Mouse (Mus musculus) thymus, adult 2 months (tissue): Measurements from ENCODE around the gene Zfp143.

Experiments
- CTCF ChIP-seq: fragments of 200-500 bp; IDR thresholded peaks from 2 replicates; pipeline ENCODE4 v1.5.1; 2012; ENCODE audit warnings: mild to moderate bottlenecking, control low read depth, low read length, moderate library complexity, borderline replicate concordance; ENCODE audit not compliant: control insufficient read depth, poor library complexity, insufficient read depth; ENCODE audit errors: extremely low read depth
- POLR2A ChIP-seq: fragments of 200-500 bp; IDR thresholded peaks from 2 replicates; pipeline ENCODE4 v1.6.1; 2012; ENCODE audit warnings: mild to moderate bottlenecking, low read length, control low read depth, moderate library complexity; ENCODE audit not compliant: control insufficient read depth, poor library complexity, insufficient read depth; ENCODE audit errors: extremely low read depth

GRCm38 (mm10) chr7:110116731-110117291, 55.8 kb downstream of the Zfp143 start:
- TF ChIP-seq CTCF = no peak
- no peak for TF ChIP-seq POLR2A
